Mouse (Mus musculus) embryo, embryonic 10 days (tissue): ENCODE data around the gene Fcho1.
A peak's percentile ranks its signal among the peaks of the same experiment; 100 is the strongest.

Experiments used
- DNase-seq: peaks from one replicate; pipeline ENCODE4 v3.0.0-alpha.2; 2015; ENCODE audit warnings: low spot score

Gene Fcho1

DNA sequence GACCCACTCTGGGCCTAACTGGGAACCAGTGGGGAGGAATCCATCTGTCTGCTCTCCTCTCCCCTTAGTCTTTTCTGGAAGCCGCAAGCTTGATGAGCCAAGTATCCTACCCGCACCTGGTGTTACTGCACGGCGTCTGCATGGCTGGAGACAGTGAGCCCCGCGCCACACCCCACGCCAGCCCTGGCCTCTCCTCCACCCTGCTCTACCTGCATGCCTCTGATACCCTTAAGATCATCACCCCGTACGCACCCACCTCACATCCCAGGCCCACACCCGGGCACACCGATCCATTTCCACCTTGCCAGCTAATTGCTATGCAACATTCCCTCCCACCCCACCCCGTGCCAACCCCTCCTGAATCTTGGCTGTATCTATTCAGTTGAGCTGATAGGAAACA is 42.7 kb downstream of the Fcho1 start:
- no peak for DNase-seq

- no peak for DNase-seq
Measured at GRCm38 (mm10) chr8:71681369-71681915, 44.1 kb downstream of the Fcho1 start.

DNA sequence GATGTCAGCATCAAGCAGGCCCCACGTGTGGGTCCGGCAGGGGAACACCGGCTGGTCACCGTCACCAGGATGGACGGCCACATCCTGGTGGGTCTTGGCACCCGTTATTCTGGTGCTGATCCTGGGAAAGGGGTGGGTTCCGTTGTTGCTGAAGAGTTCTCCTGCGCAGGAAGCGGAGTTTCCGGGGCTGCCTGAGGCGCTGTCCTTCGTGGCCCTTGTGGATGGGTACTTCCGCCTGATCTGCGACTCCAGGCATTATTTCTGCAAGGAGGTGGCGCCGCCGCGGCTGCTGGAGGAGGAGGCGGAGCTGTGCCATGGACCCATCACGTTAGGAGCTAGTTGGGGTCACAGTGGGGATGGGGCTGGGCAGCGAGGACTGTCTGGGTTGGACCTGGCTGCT is 45.0 kb downstream of the Fcho1 start:
- DNase-seq: no peak

- DNase-seq: no peak
Measured at GRCm38 (mm10) chr8:71679550-71680168, 45.9 kb downstream of the Fcho1 start.

DNA sequence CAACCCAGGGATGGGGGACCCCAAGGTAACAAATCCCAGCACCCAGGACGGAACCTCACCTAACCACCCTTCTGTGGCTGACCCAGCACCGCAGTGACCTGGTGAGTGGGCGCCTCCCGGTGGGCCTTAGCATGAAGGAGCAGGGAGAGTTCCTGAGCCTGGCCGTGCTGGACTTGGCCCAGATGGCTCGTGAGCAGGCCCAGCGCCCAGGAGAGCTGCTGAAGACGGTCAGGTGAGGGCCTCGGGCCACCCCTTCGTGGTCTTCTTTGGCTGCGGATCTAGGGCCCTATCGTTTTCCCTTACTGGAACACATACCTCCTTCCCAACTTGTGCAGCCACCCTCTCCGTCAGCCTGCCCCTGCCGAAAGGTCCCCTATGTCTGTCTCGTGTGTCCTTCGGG is 46.4 kb downstream of the Fcho1 start:
- no peak for DNase-seq

- no peak for DNase-seq
Measured at GRCm38 (mm10) chr8:71678216-71678615, 47.3 kb downstream of the Fcho1 start.

GRCm38 (mm10) chr8:71677555-71677954 is 48.0 kb downstream of the Fcho1 start:
- DNase-seq: no peak

GRCm38 (mm10) chr8:71676803-71677202 is 48.7 kb downstream of the Fcho1 start:
- no peak for DNase-seq

DNA sequence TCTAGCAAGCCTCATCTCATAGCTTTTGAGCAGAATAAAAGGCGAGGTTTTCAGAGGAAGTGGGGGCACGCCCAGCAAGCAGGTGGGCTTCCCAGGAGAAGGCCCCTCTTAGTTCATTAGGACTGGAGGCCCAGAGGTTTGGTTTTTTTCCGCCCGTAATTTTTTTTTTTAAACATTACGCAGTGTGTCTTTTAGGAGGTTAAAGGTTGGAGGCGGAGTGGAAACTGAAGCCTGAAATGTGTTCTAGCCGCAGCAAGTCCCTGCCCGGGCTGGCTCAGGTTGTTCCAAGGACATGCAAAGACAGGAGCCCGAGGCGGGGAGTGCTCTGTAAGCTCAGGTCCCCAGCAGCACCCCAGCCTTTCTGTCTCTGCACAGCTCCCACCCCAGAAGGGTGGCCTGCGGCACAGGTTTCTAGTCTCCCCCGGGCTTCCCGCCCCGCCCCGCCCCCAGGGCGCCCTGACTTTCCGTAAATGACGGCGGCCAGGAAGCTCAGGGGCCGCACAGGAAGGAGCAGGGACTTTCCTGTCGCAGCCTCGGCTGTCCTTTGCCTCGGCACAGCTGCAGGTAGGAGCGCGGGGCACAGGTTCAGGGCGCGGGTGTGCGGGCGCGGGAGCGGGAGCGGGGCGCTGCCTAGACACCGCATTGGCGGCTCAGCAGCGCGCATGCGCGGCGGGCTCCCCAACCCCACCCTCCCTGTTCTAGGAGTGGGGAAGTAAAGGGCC is 49.3 kb downstream of the Fcho1 start, which contains the start of gene Jak3:
TSS of gene Jak3 (plus strand) at position 277 of the 722 bp plus-strand sequence.
- no peak for DNase-seq

- no peak for DNase-seq
Measured at GRCm38 (mm10) chr8:71675456-71676019, 50.0 kb downstream of the Fcho1 start.

DNA sequence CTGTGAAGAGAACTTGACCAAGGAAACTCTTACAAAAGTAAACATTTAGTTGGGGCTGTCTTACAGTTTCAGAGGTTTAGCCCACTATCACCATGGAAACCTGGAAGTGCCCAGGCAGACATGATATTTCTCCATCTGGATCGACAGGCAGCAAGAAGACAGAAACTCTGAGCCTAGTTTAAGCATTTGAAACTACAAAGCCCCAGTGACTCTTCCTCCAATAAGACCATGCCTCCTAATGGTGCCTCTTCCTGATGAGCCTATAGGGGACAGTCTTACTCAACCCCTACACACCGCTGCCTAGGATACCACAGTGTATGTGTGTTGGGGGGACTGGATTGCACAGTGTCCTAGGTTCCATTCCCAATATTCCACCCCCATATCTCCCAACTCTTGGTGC is 51.4 kb downstream of the Fcho1 start:
- DNase-seq: no peak

DNA sequence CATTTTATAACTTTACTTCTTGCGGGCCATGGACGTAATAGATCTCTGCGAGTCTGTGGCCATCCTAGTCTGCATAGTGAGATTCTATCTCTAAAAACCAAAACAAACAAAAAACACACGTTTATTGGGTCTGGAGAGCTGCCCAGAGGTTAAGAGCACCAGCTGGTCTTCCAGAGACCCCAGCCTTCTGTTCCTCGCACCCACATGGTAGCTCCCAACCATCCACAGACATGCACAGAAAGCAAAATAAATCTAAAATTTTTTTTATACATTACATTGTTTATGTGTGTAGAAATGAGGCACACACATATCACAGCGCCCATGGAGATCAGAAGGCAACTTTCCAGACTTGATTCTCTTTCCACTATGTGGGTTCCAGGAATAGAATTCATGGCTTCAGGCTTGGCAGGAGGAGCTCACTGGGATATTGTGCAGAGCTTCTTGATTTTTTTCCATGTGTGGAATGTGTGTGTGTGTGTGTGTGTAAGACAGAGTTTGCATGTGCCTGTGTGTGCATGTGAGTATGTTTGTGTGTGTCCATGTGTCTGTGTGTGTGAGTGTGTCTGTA is 53.3 kb downstream of the Fcho1 start:
- DNase-seq: no peak

DNA sequence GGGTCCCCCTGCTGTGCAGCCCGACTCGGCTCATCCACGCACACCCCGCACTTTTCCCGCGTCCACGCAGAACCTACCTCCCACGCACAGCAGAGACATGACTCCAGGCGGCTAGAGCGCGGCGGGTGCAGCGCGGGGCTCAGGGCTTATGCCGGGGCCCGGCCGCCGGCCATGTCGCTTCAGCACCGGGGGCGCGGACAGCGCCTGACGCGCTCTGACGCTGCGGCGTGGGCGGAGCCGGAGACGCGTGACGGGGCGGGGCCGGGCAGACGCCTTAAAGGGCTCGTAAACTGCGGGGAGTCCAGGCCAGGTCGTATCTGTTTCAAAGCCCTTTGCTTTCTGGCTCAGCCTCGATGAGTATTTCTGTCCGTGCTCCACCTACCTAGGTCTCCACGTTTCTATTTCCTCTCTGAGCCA is 54.0 kb downstream of the Fcho1 start, which contains the start of gene Unc13a:
TSS of gene Unc13a (minus strand) at position 209 of the 417 bp plus-strand sequence.
- peak; percentile 89 for DNase-seq

GRCm38 (mm10) chr8:71670621-71671548 is 54.6 kb downstream of the Fcho1 start:
- peak; percentile 83 for DNase-seq

- DNase-seq: no peak
Measured at GRCm38 (mm10) chr8:71670198-71670597, 55.3 kb downstream of the Fcho1 start.

- DNase-seq: peak; percentile 66
Measured at GRCm38 (mm10) chr8:71668220-71668975, 57.1 kb downstream of the Fcho1 start.

- DNase-seq: no peak
Measured at GRCm38 (mm10) chr8:71667256-71667655, 58.3 kb downstream of the Fcho1 start.

DNA sequence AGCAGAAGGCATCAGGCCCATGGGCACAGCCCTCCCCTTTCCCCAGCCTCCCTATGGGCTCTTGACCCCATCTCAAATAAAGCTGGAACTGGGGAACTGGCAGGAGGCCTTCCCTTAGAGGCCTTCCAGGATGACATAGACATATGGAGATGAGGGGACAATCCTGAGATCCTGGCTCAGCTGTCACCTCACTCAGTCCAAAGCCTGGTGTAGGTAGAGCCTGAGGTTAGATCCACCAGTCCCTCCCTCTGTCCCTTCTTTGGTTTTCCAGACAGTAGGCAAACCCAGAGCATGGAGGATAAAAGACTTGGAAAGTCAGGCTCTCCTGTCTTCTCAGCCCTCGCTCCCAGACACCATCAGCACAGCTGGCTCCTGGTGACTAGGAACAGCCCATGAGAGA is 58.7 kb downstream of the Fcho1 start:
- DNase-seq: no peak

DNA sequence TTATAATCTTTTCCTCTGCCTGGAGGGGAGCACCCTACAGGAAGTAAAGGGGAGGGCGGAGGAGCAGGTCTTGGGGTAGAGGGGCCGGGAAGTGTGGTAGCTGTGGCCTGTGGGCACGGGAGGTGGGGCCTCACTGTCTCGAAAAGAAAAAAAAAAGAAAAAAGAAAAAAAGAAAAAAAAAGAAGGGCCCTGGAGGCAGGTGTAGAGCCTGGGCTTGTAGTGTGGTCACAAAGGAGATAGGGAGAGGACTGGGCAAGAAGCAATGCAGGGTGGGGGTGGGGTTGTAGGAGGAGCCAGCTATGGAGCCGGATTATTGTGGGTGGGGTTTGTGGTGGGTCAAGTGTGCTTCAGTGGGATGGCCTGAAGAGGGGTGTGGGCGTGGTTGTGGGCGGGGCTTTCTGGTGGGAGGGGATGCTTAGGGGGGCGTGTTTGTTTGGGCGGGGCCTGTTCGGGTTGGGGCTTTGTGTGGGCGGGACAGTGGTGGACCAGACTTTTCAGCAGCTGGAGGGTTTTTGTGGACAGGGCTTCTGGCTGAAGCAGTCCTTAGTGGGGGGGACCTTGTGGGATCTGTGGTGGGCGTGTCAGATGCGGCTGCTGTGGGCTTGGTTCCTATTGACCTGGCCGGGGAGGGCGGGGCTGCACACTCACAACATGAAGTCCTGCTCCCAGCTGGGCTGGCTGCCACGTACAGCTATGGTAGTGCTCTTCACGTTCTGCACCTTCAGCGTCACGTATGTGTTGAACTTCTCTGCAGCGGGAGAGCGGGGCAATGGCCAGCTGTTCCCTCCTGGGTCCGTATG is 60.0 kb downstream of the Fcho1 start:
- DNase-seq: peak; percentile 78
